Mouse (Mus musculus) right cerebral cortex, postnatal 4 days (tissue): Measurements from ENCODE around the gene Apobec1.
"Not testable (repeated sequence)": the region's sequence is repeated elsewhere in the genome, so short reads cannot be mapped to it uniquely, and the experiment has no call there.

Experiments
- DNase-seq: peaks from one replicate; pipeline ENCODE4 v3.0.0-alpha.2; 2022

Gene Apobec1

GRCm38 (mm10) chr6:122556959-122557561 is 45.2 kb downstream of the Apobec1 start:
- peak; percentile 78 for DNase-seq

GRCm38 (mm10) chr6:122555266-122555665 is 47.0 kb downstream of the Apobec1 start:
- DNase-seq, result no peak

GRCm38 (mm10) chr6:122554102-122554501 is 48.1 kb downstream of the Apobec1 start:
- no peak for DNase-seq

- no peak for DNase-seq
Measured at GRCm38 (mm10) chr6:122553606-122554005, 48.6 kb downstream of the Apobec1 start, which contains the start of gene Aicda. Gene Aicda, plus strand, starts transcription at chr6:122553801.

GRCm38 (mm10) chr6:122545948-122546347 is 56.3 kb downstream of the Apobec1 start:
- DNase-seq, result no peak

GRCm38 (mm10) chr6:122545289-122545882 is 56.9 kb downstream of the Apobec1 start:
- no peak for DNase-seq

GRCm38 (mm10) chr6:122544672-122545071 is 57.6 kb downstream of the Apobec1 start:
- no peak for DNase-seq

- DNase-seq, result no peak
Measured at GRCm38 (mm10) chr6:122543574-122543973, 58.7 kb downstream of the Apobec1 start.

GRCm38 (mm10) chr6:122542459-122542858 is 59.8 kb downstream of the Apobec1 start:
- DNase-seq, result not testable (repeated sequence)

GRCm38 (mm10) chr6:122539564-122539963 is 62.7 kb downstream of the Apobec1 start:
- DNase-seq, result no peak

GRCm38 (mm10) chr6:122534032-122534431 is 68.2 kb downstream of the Apobec1 start:
- no peak for DNase-seq

- DNase-seq, result no peak
Measured at GRCm38 (mm10) chr6:122532883-122533302, 69.4 kb downstream of the Apobec1 start.

GRCm38 (mm10) chr6:122531466-122532174 is 70.6 kb downstream of the Apobec1 start:
- no peak for DNase-seq

GRCm38 (mm10) chr6:122528136-122528535 is 74.1 kb downstream of the Apobec1 start:
- no peak for DNase-seq
